Mouse (Mus musculus) R1 (cell line): ENCODE measurements at regions not wholly inside any gene's neighbourhood (a gene's known extent, or its start where the extent isn't known, plus 50 kb on each side); places are given as distances from the start of the nearest gene placed in this dataset.

Experiments
- DNase-seq: peaks from one replicate; pipeline ENCODE4 v3.0.0-alpha.2; 2018; ENCODE audit warnings: low read depth, low spot score

DNA sequence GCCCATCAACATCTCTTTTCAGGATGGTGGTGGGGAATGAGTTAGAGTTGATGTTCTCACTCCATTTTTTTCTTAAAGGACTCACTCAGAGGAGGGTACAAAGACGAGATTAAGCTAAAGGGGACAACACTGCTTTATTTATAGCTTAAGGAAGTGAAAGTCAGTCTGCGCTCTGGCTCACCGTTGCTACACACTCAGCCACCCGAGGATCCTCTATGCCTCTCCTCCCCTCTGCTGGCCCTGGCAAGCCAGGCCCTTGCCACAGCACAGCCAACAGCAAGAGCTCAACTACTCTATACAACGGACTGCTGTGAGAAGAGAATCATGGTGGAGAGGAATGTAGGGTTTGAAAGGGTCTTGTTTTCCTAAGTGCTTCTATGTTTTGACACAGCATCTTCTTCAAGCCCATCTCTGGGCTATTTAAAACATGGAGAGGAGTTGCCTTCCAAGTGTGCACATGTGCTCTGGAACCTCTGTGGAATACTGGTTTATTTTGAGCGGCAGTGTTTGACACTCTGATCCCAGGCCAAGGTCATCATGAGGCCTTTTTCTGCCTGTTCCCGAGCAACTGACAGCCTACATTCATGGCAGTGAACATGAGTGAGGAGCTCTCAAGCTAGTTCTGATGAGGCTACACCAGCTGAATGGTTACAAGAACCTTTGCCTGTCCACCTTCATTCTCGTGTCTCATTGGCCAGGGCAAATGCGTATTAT, 291.9 kb upstream of the Klf4 start:
- no peak for DNase-seq

DNA sequence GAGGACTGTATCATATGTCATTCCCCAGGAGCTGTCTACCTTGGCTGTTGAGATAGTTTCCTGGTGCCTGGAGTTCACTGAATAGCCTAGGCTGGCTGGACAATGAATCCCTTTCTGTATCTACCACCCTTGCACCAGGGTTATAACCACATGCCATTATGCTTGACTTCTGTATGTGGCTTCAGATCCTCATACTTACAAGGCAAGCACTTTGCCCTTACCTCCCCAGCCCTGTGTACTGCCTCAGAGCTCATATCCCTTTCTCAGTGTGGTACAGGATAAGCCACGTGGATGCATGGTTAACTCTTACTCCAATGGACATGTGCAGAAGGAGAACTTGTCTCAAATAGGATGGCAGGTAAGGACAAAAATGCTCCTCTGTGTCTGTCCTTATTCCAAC, 291.3 kb upstream of the Klf4 start:
- DNase-seq: no peak

DNA sequence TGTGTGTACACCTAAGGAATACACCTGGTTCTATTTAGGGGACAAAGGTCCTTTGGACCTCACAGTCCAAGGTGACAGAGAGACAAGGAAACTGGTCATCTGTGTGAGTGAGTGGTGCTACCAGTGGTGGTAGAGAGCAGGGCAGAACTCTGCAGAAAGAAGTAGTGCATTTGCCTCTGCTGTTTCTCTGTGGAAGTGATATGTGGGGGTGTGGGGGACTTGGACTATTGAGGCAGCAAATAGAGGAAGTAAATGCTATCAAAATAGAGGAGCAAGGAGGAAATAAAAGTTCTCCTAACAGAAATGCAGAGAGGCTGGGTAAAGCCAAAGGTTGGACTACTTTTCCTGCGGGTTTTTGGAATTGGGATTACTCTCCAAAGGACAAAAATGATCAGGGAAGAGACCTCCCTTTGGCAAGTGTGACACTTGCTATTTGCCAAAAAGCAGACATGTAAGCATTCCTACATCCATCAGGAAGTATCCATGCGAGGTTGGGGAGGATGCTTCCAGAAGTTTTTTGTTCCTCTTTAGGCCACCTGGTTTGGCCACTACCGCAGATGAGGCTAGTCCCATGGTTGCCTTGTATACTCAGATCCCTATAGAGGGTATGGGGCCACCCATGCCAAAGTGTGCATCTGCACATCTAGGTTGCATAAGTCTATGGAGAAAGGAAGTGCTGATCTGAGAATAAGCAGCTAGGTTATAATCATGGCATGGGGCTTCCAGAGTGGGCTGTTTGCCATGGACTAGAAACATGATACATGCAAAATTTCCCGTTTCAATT, 285.0 kb upstream of the Klf4 start:
- no peak for DNase-seq

DNA sequence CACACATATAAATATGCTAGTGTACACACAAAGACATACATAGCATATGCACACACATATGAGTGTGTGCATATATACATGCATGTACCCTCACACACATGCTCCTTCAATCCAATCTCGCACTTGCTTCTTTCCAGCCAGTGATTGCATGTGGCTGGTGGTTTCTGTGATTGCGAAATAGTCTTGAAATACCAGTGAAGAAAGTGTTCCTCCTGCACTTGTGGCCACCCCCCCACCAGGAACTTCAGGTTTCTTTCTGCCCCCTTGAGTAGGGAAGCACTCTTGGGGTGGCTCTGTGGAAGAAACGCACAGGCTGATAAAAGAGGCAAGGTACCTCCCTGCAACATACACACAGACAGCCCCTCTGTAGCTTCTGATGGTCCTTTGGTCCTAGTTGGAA, 283.6 kb upstream of the Klf4 start:
- no peak for DNase-seq

DNA sequence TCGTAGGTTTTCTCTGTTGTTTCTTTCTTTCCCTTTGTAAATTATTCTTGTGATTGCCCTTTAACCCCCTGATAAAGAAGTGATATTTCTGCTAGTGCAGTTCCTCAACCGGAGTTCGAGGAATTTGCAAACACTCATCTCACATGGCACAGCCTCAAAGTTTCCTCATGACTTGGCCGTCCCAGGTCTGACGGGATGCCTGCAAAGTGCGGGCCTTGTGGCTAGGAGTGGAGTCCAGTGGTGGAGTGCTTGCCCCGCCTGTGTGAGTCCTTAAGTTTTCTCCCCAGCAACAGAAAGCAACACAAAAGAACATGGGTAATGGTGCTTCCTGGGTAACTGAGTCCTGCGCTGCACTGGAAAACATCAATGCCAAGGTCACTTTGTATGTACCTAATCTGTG, 280.6 kb upstream of the Klf4 start:
- DNase-seq: no peak

DNA sequence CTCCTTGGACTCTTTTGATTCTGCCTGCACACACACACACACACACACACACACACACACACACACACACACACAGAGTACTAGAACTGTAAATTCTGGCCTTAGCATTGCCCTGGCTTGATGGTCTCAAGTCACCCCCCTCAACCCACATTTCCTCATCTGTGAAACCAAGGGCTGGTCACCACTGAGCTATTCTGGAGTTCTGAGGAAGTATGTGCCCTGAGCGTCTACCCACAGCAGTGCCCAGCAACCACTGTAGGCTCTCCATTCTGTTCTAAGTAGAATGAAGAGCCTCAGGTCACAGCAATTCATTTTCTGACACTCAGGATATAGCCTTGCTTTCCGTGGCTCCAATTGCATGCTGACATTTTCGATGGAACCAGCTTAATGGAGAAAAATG, 279.4 kb upstream of the Klf4 start:
- no peak for DNase-seq

DNA sequence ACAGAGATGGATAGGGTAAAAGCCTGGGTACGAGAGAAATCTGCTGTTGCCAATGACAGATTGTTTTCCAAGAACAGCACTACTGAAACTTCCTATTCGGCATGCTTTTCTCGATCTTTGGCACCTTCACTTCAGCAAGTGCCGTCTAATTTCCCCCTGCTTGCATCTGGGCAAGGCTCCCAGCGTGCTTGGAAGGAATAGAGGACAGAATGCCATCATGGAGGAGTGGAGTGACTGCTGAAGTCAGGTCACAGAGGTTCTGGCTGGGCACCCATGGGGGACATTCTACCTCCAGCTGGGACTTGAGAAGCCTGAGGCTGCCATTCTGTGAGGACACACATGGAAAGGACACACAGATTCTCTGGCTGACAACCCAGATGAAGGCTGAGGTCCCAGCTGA, 276.2 kb upstream of the Klf4 start:
- no peak for DNase-seq

DNA sequence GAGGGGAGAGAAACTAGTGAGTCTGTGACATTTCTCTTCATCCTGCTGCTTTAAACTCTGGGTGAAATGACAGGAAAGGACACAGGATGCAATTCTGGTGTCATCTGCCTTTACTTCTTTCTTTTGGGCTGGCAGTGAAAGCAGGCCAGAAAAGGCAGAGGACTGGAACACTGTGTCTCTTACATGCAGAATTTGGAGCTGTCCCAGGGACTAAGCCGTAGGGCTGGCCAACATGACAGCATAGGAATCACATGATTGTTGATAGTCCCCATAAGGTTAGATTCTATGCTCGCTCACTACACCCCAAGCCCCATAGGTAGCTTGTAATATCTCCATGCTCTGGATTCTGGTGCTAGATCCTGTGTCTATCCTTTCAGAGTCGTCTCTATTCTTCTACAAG, 274.5 kb upstream of the Klf4 start:
- no peak for DNase-seq

DNA sequence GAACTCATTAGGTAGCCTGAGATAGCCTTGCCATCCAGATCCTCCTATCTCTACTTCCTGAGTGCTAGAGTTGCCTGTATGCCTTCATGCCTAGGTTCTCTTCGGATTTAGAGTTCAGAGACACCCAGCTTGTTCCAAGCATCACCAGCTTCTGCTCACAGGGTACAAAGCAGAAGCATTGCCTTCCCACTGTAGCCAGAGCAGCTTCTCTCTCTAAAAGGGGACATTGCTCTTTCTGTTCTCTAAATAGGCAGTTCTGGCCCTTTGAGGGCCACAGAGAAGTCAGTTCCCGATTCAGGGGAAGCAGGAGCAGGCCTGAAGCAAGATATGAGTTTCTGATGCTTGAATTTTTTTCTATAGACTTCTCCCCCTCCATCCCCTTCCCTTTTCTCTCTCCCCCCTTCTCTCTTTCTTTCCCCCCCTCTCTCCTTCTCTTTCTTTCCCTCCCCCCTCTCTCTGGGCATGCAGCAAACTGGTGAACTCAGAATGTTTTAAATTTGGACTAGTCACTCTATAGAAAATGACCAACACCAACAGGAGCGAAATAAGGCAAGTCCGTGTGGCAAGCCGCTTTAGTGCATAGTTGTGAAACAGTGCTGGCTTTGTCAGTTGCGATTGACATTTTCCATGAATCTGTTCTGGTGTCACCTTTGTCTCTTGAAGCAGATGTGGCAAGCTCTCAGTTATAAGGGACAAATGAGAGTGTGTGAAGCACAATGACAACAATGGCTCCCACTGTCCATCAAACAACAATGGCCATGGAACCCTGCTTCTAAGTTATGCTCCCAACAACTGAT, 273.2 kb upstream of the Klf4 start:
- no peak for DNase-seq

DNA sequence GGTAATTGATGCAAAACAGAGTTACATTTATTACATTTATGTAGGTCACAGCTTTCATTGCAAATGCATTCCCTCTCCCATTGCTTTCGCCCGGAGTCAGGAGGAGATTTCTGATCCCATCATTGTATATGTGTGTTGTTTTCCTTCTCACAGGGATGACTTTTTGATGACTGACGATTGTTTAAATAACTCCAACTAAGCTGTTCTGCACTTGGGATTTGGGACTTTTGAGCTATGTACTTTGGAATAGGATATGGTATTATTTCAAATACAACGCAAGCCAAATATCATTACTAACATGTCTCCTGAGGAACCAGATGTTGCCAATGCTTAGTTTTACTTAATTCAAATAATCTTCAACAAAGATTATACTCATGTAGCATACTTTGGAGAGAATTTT, 269.8 kb upstream of the Klf4 start:
- no peak for DNase-seq

DNA sequence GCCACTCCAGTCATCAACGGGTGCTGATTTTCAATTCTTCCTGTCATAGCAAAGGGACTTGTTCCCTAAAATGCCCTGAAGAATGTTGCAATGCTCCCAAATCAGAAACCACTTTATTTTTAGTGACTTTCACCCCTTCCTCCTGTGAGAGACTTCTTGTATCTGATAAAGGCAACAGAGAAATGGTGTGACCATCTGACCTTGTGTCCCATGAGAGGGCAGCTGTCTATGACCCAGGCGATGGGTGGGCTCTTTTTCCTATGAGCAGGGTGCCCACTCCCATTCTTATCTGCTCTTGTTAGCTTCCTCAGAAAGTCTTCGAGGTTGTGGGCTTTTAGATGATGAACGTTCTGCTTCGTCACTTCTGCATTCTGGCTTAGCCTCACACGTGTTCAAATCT, 265.8 kb upstream of the Klf4 start:
- DNase-seq: no peak

DNA sequence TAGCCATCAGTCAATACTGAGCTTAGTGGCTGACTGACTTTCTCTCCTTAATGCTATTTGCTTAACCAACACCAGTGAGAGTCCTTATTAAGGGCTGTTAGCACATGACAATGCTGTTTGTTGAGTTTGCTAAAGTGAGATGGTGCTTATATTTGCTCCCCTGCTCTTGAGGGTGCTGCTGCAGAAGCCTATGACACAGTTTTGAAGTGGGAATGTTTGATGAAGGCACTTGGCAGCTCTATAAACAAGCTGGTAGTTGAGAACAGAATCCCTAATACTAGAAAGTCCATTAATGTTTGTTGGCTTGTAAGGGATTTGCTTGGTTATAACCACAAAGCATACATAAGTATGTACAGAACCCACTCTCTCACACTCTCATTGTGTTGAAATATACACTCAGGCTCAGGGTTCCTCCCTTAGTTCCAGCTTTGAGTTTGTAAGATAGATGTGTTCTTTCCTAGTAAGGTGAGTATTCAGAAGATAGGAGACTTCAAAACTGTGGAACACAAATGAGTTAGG, 249.1 kb upstream of the Klf4 start:
- no peak for DNase-seq

DNA sequence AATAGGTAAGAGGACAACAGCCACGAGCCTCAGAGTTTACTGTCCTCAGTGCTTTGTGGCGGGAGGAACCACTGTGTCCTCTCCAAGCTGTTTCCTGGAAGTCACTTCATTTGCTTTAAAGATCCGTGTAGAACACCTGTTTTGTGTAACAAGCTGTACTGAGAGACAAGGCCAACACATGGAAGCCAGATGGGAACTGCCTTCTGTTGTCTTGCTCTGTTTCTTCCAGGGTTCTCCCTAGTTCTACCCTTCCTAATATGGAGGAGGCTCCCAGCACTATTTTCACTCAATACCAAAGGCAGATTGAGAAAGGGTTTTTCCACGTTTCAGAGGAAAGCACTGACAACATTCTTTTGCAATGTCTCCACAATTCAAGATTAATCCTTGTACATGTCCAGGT, 247.3 kb upstream of the Klf4 start:
- DNase-seq: no peak

DNA sequence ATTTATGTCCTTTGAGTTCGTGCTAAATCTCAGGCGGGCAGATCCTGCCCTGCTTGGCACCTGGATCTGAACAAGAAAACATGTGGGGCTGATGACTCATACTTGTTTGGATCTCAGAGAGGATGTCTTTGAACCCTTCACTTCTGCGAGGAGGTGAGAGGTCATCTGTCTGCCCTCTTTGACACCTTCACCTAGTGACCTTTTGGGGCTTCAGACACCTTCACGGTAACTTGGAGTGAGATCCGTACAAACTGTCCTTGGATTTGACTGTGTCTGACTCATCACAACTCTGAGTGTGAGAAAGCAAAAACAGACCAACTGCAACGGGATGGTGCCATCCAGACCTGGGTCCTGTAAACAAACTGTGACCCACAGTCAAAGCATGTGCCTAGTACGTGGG, 243.6 kb upstream of the Klf4 start:
- DNase-seq: no peak

DNA sequence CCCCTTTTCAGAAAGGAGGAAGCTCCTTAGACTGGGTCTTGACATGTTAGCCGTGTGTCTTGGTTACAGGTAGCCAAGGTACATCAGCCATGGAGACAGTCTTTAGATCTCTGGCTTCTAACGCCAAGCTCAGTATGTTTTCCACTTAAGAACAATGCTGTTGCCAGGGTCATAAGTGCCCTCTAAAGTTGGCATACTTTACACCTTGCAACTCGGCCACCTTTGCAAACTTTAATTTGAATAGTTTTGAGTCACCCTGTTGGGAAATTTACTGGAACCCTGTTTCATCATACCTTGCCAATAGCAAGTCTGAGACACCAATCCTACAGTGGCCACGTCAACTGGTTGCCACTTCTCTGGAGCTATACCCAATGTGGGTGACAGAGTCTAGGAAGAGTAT, 242.3 kb upstream of the Klf4 start:
- no peak for DNase-seq

DNA sequence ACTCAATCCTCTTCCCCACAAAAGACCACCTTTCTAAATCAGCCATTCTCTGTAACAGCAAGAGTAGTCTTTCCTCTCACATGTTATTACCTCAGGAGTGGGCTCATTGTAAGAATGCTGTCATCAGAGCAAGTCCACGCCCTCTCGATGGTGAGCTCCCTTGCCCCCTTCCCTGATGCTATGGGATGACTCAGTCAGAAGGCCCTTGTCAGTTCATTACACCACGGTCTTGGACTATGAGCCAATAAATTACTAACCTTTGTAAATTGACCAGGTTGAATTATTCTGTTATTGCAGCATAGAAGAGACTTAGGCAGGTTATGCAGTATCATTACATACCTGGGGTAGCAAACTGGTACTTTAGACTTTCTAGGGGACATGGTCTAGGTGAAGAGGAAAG, 237.4 kb upstream of the Klf4 start:
- DNase-seq: no peak

DNA sequence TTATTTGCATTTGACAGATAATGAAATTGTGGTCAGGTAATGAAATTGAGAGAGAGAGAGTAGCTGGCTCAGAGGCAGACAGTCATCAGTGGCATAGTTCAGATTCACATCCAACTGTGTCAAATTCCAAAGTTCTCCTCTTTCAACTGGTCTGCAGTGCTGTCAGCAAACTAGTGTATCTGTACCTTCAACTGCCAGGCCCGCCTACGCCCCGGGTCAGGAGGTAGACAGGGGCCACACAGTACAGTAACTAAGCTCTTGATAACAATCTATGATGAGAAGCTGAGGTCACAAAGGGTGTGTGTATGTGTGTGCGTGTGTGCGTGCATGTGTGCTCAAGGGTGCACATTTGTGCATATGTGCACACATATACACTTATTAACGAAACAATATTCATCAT, 236.1 kb upstream of the Klf4 start:
- DNase-seq: no peak

DNA sequence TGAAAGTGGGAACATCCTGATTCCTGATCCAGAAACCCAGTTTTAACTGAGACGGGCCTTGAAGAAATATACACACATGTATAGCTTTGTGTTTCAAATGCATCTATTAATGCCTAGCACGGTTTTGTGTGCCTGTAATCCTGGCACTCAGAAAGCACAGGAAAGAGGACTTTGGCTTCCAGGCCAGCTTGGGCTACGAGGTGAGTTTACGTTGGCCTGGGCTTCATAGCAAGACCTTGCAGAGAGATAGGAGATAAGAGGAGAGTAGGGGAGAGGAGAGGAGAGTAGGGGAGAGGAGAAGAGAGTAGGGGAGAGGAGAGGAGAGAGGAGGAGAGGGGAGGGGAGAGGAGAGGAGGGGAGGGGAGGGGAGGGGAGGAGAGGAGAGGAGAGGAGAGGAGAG, 234.9 kb upstream of the Klf4 start:
- no peak for DNase-seq

DNA sequence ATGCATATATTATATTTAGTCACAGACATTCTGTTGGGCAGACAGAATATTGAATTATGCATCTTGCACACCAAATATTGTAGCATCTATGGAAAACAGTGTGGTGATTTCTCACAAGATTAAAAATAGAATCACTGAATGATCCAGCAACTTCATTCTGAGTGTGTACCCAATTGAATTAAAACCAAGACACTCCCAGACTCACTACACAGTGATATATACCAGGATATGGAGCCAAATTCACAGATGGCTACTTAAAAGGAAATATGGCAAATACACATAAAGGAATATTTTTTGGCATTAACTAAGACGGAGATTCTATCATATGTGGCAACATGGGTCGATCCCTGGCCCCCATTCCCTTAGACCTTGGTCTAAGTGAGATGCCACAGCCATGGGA, 233.5 kb upstream of the Klf4 start:
- DNase-seq: no peak

DNA sequence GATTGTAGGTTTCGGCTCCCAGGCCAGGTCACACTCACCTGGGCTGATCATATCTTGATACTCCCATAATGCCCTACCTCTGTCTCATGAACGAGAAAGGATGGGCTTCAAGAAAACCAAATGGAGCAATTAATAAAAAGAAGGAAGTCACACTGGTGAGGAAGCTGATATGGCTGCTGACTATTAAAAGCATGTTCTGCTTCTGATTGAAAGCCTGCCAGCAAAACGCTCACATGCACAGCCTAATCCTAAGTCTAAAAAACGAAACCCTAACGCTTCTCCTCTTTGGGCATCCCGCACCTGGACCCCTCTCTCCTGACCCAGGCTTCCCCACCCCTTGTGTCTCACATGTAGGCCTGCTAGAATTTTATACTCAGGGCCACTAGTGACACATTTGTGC, 230.8 kb upstream of the Klf4 start:
- no peak for DNase-seq

DNA sequence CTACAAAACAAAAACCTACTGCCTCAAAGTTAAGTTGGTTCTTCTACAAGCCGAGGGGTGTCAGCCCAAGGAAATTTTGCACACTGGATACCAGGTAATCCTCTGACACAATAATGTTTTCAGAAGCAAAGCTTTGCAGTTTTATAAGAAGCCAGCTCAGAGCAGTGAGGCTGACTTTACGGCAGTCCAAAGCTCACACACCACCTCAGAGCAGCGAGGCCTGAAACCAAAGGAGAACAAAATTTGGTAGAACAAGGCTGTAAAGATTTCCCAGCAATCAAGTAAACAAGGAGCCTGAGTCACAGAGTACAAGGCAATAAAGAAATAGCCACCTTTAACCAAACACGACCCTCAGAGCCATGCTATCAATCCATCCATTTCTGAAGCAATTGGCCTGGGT, 230.1 kb upstream of the Klf4 start:
- DNase-seq: no peak

DNA sequence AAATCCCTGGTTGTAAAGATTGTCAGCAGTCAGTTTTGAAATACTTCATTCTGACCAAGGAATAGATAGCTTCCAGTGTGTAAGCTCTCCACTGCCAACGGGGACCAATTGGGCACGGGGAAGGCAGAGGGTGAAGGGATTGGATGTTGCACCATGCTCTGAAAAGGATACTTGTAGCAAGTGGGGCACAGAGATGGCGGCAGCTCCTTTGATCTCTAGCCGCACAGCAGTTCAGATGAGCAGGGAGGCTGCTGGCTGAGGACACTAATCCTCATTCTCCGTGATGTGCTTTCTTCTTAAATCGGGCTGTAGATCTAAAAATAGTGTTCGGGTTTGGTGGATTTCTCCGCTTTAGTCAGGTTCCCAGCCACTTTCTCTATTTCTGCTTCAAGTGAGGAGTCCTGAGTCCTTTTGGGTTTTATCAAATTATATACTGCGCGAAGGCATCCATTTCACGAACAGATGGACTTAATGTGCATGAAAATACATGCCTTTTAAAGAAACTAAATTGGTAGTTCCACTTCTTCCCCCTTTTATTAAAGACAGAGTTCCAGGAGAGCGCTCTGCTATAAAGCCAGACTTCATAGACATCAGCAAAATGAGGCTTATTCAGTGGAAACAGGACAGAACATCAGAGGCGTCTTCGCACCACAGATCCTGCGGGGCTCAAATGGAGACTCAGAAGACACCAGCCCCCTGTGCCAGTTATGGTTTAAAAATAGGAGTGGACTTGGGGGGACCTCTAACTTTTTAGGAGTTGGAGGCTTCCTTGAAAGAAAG, 225.1 kb upstream of the Klf4 start:
- no peak for DNase-seq
